Mouse (Mus musculus) embryonic facial prominence, embryonic 10.5 days (tissue): ENCODE results near the gene Comp. TPM values are rescaled to one million over a fixed set of nuclear protein-coding genes. Genes with fewer than 3 reads are reported as not detected.
A peak's percentile ranks its signal among the peaks of the same experiment; 100 is the strongest.

Experiments used
- DNase-seq: peaks from one replicate; pipeline ENCODE4 v3.0.0-alpha.2; 2017; ENCODE audit warnings: low spot score
- H3K27ac ChIP-seq: fragments of 300-500 bp; sonication (generic); replicated peaks from 2 replicates; pipeline ENCODE4 v1.5.1; 2016; ENCODE audit warnings: mild to moderate bottlenecking
- H3K27me3 ChIP-seq: fragments of 300-500 bp; sonication (generic); replicated peaks from 2 replicates; pipeline ENCODE4 v1.6.1; 2016; ENCODE audit warnings: low read depth, mild to moderate bottlenecking; ENCODE audit not compliant: poor library complexity, severe bottlenecking
- H3K36me3 ChIP-seq: fragments of 300-500 bp; sonication (generic); replicated peaks from 2 replicates; pipeline ENCODE4 v1.6.1; 2016; ENCODE audit warnings: mild to moderate bottlenecking, moderate library complexity
- H3K4me1 ChIP-seq: fragments of 300-500 bp; sonication (generic); 2 replicates; pipeline ENCODE4 v1.6.1; 2016
- H3K4me3 ChIP-seq: fragments of 300-500 bp; sonication (generic); 2 replicates; pipeline ENCODE4 v1.5.1; 2016; ENCODE audit warnings: mild to moderate bottlenecking, moderate library complexity
- H3K9me3 ChIP-seq: fragments of 300-500 bp; sonication (generic); 2 replicates; pipeline ENCODE4 v1.6.1; 2016; ENCODE audit warnings: mild to moderate bottlenecking
- WGBS: fragments of 180-500 bp; shearing (Covaris S2); methylation state at CpG from one replicate; pipeline ENCODE4 v1.1.7; 2016; 5-methylcytosine and 5-hydroxymethylcytosine counted together
- polyA plus RNA-seq: library from polyadenylated mRNA; unstranded; fragments of >200 nt; fragmentation: Nextera tagmentation; extraction: Ambion mirVana; gene quantifications from 2 replicates; pipeline ENCODE4 v1.2.1, GENCODE M21; 2016

The Comp gene
- 0.19 and 0.37 TPM in 2 replicates for polyA plus RNA-seq

GRCm38 (mm10) chr8:70373397-70374317, at the start of gene Comp:
Gene Comp (plus strand): TSS chr8:70373558.
- no peak within 1 kb of the TSS for H3K27ac ChIP-seq
- peak within 1 kb of the TSS; percentile 56 for H3K4me3 ChIP-seq
- no peaks in the 10 kb centered on the region for H3K36me3 ChIP-seq
- peaks cover 46% of the 10 kb centered on the region for H3K4me1 ChIP-seq
- peaks cover 90% of the 10 kb centered on the region for H3K27me3 ChIP-seq
- no peaks in the 10 kb centered on the region for H3K9me3 ChIP-seq
- 3% methylated on average over 47 of the region's 47 CpGs for WGBS
- DNase-seq: peak; percentile 40

- H3K27ac ChIP-seq: no peak overlapping the region
- 0 out of 2 replicates have a peak, but pooled peaks cover 5% of the 10 kb centered on the region for H3K9me3 ChIP-seq
- no peak overlapping the region for H3K4me3 ChIP-seq
- DNase-seq: no peak
- no peaks in the 10 kb centered on the region for H3K27me3 ChIP-seq
- H3K4me1 ChIP-seq: peaks cover 3% of the 10 kb centered on the region; the same call in 1 of the 2 replicates
- 91% methylated on average over 3 of the region's 3 CpGs for WGBS
- peaks cover 12% of the 10 kb centered on the region; the same call in 1 of the 2 replicates for H3K36me3 ChIP-seq
Observed at GRCm38 (mm10) chr8:70323716-70324115, 49.6 kb upstream of the Comp start.

- no peak for DNase-seq
- H3K27me3 ChIP-seq: peaks cover 28% of the 10 kb centered on the region
- peaks cover 36% of the 10 kb centered on the region for H3K4me1 ChIP-seq
- H3K9me3 ChIP-seq: 0 out of 2 replicates have a peak, but pooled peaks cover 5% of the 10 kb centered on the region
- 92% methylated on average over 6 of the region's 6 CpGs for WGBS
- H3K4me3 ChIP-seq: no peak overlapping the region
- H3K36me3 ChIP-seq: peaks cover 34% of the 10 kb centered on the region
- H3K27ac ChIP-seq: no peak overlapping the region
Observed at GRCm38 (mm10) chr8:70327512-70327911, 45.8 kb upstream of the Comp start.

GRCm38 (mm10) chr8:70329124-70329834, 44.1 kb upstream of the Comp start, which contains the start of gene Gdf1:
Gene Gdf1 (plus strand): TSS chr8:70329817.
- peaks cover 28% of the 10 kb centered on the region for H3K27me3 ChIP-seq
- 0 out of 2 replicates have a peak, but pooled peaks cover 5% of the 10 kb centered on the region for H3K9me3 ChIP-seq
- H3K36me3 ChIP-seq: peaks cover 52% of the 10 kb centered on the region
- peak; percentile 60 for DNase-seq
- H3K4me1 ChIP-seq: peaks cover 34% of the 10 kb centered on the region
- WGBS: 25% methylated on average over 14 of the region's 14 CpGs
- H3K4me3 ChIP-seq: peak within 1 kb of the TSS; percentile 47
- H3K27ac ChIP-seq: peak within 1 kb of the TSS; percentile 79

GRCm38 (mm10) chr8:70329835-70330740, 43.3 kb upstream of the Comp start:
- Histone ChIP-seq H3K4me3 (peak overlapping the region; percentile 47), H3K36me3 (peaks cover 60% of the 10 kb centered on the region), H3K27ac (peak overlapping the region; percentile 79), H3K4me1 (peaks cover 34% of the 10 kb centered on the region), H3K9me3 (0 out of 2 replicates have a peak, but pooled peaks cover 5% of the 10 kb centered on the region), H3K27me3 (peaks cover 28% of the 10 kb centered on the region)
- no peak for DNase-seq
- 4% methylated on average over 45 of the region's 45 CpGs for WGBS

GRCm38 (mm10) chr8:70330741-70331364, 42.5 kb upstream of the Comp start:
- H3K36me3 ChIP-seq: peaks cover 68% of the 10 kb centered on the region
- peak overlapping the region; percentile 79 for H3K27ac ChIP-seq
- H3K4me1 ChIP-seq: peaks cover 34% of the 10 kb centered on the region
- 0 out of 2 replicates have a peak, but pooled peaks cover 5% of the 10 kb centered on the region for H3K9me3 ChIP-seq
- DNase-seq: peak; percentile 86
- peaks cover 28% of the 10 kb centered on the region for H3K27me3 ChIP-seq
- H3K4me3 ChIP-seq: peak overlapping the region; percentile 47
- 27% methylated on average over 53 of the region's 53 CpGs for WGBS

DNA sequence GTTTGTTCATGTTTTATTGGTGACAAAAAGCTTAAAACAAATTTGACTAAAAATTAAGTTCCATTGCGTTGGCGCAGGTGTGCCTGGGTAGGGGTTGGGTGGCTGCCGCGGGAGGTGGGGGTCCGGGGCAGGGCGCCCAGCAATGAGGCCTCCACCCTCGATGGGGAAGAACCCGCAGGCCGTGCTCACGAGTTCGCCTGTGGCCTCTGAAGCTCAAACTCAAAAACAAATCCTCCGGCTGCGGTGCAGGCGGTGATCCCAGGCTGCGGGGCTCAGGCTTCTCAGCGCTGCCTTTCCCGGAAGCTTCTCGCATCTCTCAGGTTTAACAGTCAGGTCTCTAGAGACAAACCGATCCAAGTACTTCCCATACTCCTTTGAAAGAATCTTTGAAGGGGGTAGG, 41.8 kb upstream of the Comp start:
- Histone ChIP-seq H3K4me1 (peaks cover 34% of the 10 kb centered on the region), H3K4me3 (no peak overlapping the region), H3K27ac (peak overlapping the region; percentile 79; the same call in 1 of the 2 replicates), H3K9me3 (0 out of 2 replicates have a peak, but pooled peaks cover 5% of the 10 kb centered on the region), H3K27me3 (peaks cover 28% of the 10 kb centered on the region), H3K36me3 (peaks cover 74% of the 10 kb centered on the region)
- WGBS: 62% methylated on average over 19 of the region's 19 CpGs
- DNase-seq: peak; percentile 45

DNA sequence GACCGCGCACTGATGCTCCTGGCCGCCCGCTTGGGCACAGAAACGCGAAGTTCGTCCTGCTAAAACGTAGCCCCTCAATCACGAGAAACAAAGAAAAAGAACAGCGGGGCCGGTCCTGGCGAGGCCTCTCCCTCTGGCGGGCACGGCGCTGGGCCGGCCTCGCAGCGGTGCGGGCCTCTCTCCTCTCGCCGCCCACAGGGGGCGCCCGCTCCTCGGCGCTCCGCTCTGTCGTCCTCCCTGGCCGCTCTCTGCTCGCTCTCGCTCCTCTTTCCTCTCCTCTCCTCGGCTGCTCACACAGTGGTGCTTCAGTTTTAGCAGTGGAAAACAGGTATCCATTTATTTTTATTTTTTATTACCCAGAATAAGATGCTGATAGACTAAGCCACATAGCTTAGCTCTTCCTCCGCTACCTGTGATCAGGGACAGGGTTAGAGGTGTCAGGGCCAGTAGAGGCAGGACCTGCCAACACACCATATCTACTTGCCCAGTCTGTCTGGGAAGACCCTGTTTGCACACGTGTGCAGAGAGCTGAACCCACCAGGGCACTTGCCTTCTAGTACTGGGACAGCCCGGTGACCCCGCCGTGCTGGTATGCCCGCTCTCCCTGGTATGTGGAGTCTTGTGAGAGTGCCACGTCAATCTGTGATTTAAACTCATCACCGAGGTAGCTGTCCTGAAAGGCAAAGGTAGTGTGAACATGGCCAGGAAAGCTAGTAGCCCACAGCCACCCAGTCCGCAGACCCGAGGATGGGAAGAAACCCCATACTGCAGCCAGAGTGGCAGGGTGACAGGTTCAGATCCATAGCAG, 41.1 kb upstream of the Comp start:
- WGBS: 23% methylated on average over 41 of the region's 41 CpGs
- H3K4me1 ChIP-seq: peaks cover 34% of the 10 kb centered on the region
- H3K9me3 ChIP-seq: 0 out of 2 replicates have a peak, but pooled peaks cover 5% of the 10 kb centered on the region
- H3K27me3 ChIP-seq: peaks cover 28% of the 10 kb centered on the region
- peak overlapping the region; percentile 79 for H3K27ac ChIP-seq
- DNase-seq: peak; percentile 88
- H3K4me3 ChIP-seq: peak overlapping the region; percentile 33
- peaks cover 80% of the 10 kb centered on the region for H3K36me3 ChIP-seq

- H3K9me3 ChIP-seq: 0 out of 2 replicates have a peak, but pooled peaks cover under 1% of the 10 kb centered on the region
- DNase-seq: no peak
- H3K4me3 ChIP-seq: no peak overlapping the region
- H3K27me3 ChIP-seq: peaks cover 28% of the 10 kb centered on the region
- no peak overlapping the region for H3K27ac ChIP-seq
- H3K36me3 ChIP-seq: peaks cover 80% of the 10 kb centered on the region
- peaks cover 34% of the 10 kb centered on the region for H3K4me1 ChIP-seq
- 95% methylated on average over 6 of the region's 6 CpGs for WGBS
Observed at GRCm38 (mm10) chr8:70332878-70333202, 40.5 kb upstream of the Comp start.

DNA sequence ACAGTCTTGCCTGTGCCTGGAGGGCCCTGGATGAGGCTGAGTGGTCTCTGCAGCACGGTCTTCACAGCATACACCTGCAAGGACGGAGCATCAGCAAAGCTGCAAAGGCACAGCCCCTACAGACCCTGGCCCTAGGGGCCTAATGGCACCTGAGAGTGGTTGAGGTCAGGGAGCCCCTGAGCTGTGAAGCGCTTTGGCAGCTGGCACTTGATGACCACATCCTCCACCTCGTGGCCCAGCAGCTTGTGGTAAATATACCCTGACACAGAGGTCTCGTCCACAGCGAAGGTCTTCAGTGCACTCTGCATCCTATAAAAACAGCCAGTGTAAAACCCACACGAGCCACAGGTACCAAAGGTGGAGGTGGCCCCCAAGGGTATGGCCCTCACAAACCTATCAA, 34.4 kb upstream of the Comp start:
- Histone ChIP-seq H3K4me1 (peaks cover 12% of the 10 kb centered on the region), H3K27me3 (no peaks in the 10 kb centered on the region), H3K4me3 (no peak overlapping the region), H3K36me3 (peaks cover 100% of the 10 kb centered on the region), H3K9me3 (no peaks in the 10 kb centered on the region), H3K27ac (no peak overlapping the region)
- no peak for DNase-seq
- 92% methylated on average over 7 of the region's 7 CpGs for WGBS

DNA sequence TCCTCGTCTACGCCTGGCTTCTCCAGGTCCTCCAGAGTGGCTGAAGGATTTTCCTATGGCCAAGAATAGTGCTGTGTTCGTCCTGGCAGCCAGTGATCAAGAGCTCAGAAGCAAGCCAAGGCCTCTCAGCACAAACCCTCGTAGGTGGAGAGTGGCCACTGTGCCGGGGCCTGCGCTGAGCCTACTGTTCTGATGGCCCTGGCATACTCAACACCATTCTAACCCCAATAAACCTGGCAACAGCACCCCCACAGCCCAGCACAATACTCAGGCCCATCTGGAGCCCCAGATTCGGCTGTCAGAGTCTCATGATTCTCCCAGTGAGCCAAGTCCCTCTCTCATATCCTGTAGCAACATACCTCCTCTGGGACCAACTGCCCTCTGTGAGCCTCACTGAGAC, 32.7 kb upstream of the Comp start:
- Histone ChIP-seq H3K4me1 (peaks cover 18% of the 10 kb centered on the region), H3K36me3 (peaks cover 93% of the 10 kb centered on the region), H3K9me3 (no peaks in the 10 kb centered on the region), H3K27me3 (no peaks in the 10 kb centered on the region), H3K4me3 (no peak overlapping the region), H3K27ac (no peak overlapping the region)
- WGBS: 89% methylated on average over 7 of the region's 7 CpGs
- no peak for DNase-seq
